Mouse (Mus musculus) limb, embryonic 10.5 days (tissue): Measurements from ENCODE around the gene Tor1aip2. TPM values are rescaled to one million over a fixed set of nuclear protein-coding genes. Genes with fewer than 3 reads are reported as not detected.
A peak's percentile ranks its signal among the peaks of the same experiment; 100 is the strongest.

ENCODE experiments used
- DNase-seq: peaks from one replicate; pipeline ENCODE4 v3.0.0-alpha.2; 2017; ENCODE audit warnings: low spot score
- H3K27ac ChIP-seq: fragments of 300-500 bp; sonication (generic); 2 replicates; pipeline ENCODE4 v1.5.1; 2016; ENCODE audit warnings: mild to moderate bottlenecking
- H3K27me3 ChIP-seq: fragments of 300-500 bp; sonication (generic); 2 replicates; pipeline ENCODE4 v1.6.1; 2016; ENCODE audit warnings: low read depth, mild to moderate bottlenecking; ENCODE audit not compliant: poor library complexity, severe bottlenecking
- H3K36me3 ChIP-seq: fragments of 300-500 bp; sonication (generic); 2 replicates; pipeline ENCODE4 v1.6.1; 2016; ENCODE audit warnings: mild to moderate bottlenecking, moderate library complexity
- H3K4me1 ChIP-seq: fragments of 300-500 bp; sonication (generic); 2 replicates; pipeline ENCODE4 v1.6.1; 2016
- H3K4me3 ChIP-seq: fragments of 300-500 bp; sonication (generic); 2 replicates; pipeline ENCODE4 v1.5.1; 2016; ENCODE audit warnings: mild to moderate bottlenecking, moderate library complexity
- H3K9me3 ChIP-seq: fragments of 300-500 bp; sonication (generic); replicated peaks from 2 replicates; pipeline ENCODE4 v1.6.1; 2016; ENCODE audit warnings: mild to moderate bottlenecking
- WGBS: fragments of 180-500 bp; shearing (Covaris S2); methylation state at CpG from one replicate; pipeline ENCODE4 v1.1.7; 2016; 5-methylcytosine and 5-hydroxymethylcytosine counted together
- polyA plus RNA-seq: library from polyadenylated mRNA; unstranded; fragments of >200 nt; fragmentation: Nextera tagmentation; extraction: Ambion mirVana; gene quantifications from 2 replicates; pipeline ENCODE4 v1.2.1, GENCODE M21; 2016

Gene Tor1aip2
- 114 and 116 TPM in 2 replicates for polyA plus RNA-seq

DNA sequence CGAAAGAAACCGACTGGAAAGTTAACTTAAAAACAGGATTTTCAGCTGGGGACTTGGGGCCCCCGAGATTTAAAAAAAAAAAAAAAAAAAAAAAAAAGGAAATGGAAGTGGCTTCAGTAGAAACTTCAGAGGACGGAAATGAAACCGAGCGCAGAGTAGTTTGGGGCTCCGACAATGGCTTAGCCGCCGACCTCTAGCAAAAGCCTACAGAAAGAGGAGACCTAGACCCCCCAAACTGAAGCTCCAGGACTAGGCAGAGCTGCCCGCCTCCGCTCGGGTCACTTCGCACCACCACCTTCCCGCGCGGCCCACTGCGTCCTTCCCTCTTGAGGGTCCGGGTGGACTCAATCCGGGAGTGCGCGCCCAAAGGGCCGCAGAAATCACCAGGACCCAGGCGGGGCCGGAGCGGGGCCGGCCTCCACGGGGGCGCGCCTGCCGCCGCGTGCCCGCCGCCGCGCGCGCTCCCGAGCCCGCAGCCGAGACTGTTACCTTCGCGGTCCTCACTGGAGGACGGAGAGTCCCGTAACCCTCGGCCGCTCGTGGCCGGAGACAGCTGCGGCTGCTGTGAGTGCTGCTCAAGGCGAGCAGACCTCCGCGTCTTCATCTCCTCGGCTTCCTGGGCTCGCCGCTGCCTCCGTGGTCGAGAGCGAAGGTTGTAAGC, at the start of gene Tor1aip2:
TSS of gene Tor1aip2 (plus strand) at position 135 of the 661 bp plus-strand sequence.
- H3K9me3 ChIP-seq = no peaks in the 10 kb centered on the region
- under 1% methylated on average over 59 of the region's 59 CpGs for WGBS
- H3K27me3 ChIP-seq = no peaks in the 10 kb centered on the region
- peak within 1 kb of the TSS; percentile 73 for H3K4me3 ChIP-seq
- peak; percentile 92 for DNase-seq
- H3K4me1 ChIP-seq = peaks cover 16% of the 10 kb centered on the region
- peak within 1 kb of the TSS; percentile 99 for H3K27ac ChIP-seq
- H3K36me3 ChIP-seq = peaks cover 37% of the 10 kb centered on the region

DNA sequence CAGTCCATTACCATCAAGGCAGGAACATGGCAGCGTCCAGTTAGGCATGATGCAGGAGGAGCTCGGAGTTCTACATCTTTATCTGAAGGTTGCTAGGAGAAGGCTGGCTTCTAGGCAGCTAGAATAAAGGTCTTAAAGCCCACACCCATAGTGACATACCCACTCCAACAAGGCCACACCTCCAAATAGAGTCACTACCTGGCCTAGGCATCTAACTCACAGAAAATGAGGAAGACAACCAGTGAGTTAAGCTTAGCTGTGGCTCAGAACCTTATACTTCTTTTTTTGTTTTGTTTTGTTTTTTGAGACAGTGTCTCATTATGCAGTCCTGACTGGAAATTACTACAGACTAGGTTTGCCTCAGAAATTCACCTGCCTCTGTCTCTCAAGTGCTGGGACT, 47.6 kb upstream of the Tor1aip2 start:
- no peak overlapping the region for H3K27ac ChIP-seq
- no peaks in the 10 kb centered on the region for H3K27me3 ChIP-seq
- 89% methylated on average over 2 of the region's 2 CpGs for WGBS
- no peak overlapping the region for H3K4me3 ChIP-seq
- peaks cover 9% of the 10 kb centered on the region; the same call in 1 of the 2 replicates for H3K4me1 ChIP-seq
- no peak for DNase-seq
- H3K9me3 ChIP-seq = no peaks in the 10 kb centered on the region
- H3K36me3 ChIP-seq = no peaks in the 10 kb centered on the region

DNA sequence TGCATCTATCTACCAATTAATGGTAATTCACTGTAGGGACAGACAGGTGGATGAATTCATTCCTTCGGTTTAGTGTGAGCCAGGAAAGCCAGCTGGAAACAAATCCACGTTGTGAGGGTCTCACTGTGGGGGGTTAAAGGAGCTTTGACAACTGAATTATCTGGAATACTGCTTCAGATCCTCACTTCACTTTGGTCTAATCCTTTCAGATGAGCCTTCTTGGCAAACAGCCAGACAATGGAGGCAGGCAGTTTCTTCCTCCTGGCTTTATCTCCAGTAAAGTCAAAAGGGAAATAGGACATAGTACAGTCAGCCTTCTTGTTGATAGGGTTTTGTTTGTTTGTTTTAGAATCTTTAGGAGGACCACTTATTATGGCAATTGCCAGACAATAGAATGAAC, 45.8 kb upstream of the Tor1aip2 start:
- peaks cover 9% of the 10 kb centered on the region; the same call in 1 of the 2 replicates for H3K4me1 ChIP-seq
- H3K9me3 ChIP-seq = no peaks in the 10 kb centered on the region
- H3K27ac ChIP-seq = no peak overlapping the region
- H3K36me3 ChIP-seq = no peaks in the 10 kb centered on the region
- no peak for DNase-seq
- no peak overlapping the region for H3K4me3 ChIP-seq
- H3K27me3 ChIP-seq = no peaks in the 10 kb centered on the region
- WGBS = 36% methylated on average over 2 of the region's 2 CpGs

DNA sequence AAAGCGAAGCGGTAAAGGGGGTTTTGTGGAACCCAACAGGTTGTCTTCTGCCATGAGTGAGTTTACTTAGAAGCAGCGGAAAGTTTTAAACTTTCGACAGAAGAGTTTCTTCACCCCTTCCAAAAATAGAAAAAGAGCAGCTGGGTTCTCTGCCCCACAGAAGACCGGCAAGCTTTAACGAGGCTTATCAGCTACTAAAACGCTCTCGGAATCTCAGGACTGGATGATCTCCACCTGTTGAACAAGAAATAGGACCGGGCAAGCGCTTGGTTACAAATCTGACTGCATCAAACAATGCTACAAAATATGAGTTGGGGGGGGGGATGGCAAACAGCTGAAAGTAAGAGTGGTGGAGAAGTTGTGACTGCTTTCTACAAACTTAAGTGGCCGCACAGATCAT, 44.8 kb upstream of the Tor1aip2 start:
- H3K27ac ChIP-seq = no peak overlapping the region
- DNase-seq = no peak

DNA sequence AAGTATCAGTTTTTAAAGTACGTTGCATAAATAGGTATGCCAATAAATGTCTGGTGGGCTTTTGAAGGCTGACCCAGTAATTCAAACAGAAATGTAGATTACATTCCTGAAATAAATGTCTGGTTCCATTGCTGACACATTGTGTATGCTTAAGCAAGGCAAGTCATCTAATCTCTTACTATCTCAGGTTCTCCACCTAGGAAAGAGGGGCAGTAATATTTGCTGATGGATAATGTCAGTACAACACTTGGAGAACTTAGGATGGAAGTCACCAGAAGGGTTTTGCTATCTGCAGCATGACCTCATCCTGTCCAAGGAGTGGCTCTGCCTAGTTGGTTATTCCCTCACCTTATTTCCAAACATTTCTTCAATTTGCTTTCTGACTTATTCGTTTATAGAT, 40.7 kb upstream of the Tor1aip2 start:
- Histone ChIP-seq H3K4me3 (no peak overlapping the region), H3K9me3 (no peaks in the 10 kb centered on the region), H3K36me3 (no peaks in the 10 kb centered on the region), H3K27ac (no peak overlapping the region), H3K27me3 (no peaks in the 10 kb centered on the region), H3K4me1 (peaks cover 9% of the 10 kb centered on the region; the same call in 1 of the 2 replicates)
- DNase-seq = no peak
- WGBS = 88% methylated on average over 2 of the region's 2 CpGs

More for the DNA sequence above, 44.8 kb upstream of the Tor1aip2 start:
- Histone ChIP-seq H3K9me3 (no peaks in the 10 kb centered on the region), H3K27me3 (no peaks in the 10 kb centered on the region), H3K36me3 (no peaks in the 10 kb centered on the region), H3K4me3 (no peak overlapping the region), H3K4me1 (peaks cover 9% of the 10 kb centered on the region; the same call in 1 of the 2 replicates)
- WGBS = 68% methylated on average over 11 of the region's 11 CpGs

DNA sequence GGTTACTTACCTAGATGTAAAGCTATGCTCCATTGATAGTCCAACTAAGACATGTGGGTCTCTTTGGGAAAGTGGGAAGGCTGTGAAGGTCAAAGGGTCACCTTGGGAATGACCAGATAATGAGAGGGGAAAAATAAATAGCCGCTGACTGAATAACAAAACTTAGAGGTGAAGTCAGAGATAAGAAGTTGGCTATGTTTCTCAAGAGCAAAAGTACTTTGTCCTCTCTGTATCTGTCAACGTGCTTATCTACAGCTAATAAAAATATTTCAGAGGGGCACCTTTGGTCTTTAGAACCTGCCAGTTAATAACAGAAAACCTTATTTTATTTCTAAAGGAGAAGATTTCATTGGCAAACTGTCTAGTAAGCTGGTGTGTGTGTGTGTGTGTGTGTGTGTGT, 39.6 kb upstream of the Tor1aip2 start:
- 0 out of 2 replicates have a peak, but pooled peaks cover 2% of the 10 kb centered on the region for H3K4me1 ChIP-seq
- H3K9me3 ChIP-seq = no peaks in the 10 kb centered on the region

DNA sequence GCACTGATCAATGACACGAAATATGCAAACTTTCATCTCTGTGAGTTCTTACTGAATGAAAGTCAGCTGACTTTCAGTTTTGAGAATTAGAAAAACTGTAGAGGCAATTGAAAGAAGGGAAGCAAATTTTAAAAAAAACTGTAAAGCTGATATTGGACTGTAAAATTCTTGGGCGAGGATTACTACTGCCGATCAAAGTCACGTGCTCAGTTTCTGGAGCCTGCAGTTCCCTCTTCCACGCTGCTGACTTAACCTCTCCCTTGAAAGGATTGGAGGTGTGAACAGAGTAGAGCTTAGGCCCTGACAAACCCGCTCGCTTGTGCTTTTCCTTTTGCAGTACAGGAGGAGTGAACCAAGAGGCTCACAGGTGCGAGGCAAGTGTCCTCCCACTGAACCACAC, 32.8 kb upstream of the Tor1aip2 start:
- Histone ChIP-seq H3K27me3 (no peaks in the 10 kb centered on the region), H3K9me3 (no peaks in the 10 kb centered on the region), H3K36me3 (peaks cover 36% of the 10 kb centered on the region), H3K27ac (no peak overlapping the region), H3K4me1 (no peaks in the 10 kb centered on the region), H3K4me3 (no peak overlapping the region)
- no peak for DNase-seq
- WGBS = 89% methylated on average over 8 of the region's 8 CpGs

More for the DNA sequence above, 39.6 kb upstream of the Tor1aip2 start:
- 83% methylated on average over 2 of the region's 2 CpGs for WGBS
- H3K4me3 ChIP-seq = no peak overlapping the region
- no peaks in the 10 kb centered on the region for H3K27me3 ChIP-seq
- no peak overlapping the region for H3K27ac ChIP-seq
- no peak for DNase-seq
- no peaks in the 10 kb centered on the region for H3K36me3 ChIP-seq

DNA sequence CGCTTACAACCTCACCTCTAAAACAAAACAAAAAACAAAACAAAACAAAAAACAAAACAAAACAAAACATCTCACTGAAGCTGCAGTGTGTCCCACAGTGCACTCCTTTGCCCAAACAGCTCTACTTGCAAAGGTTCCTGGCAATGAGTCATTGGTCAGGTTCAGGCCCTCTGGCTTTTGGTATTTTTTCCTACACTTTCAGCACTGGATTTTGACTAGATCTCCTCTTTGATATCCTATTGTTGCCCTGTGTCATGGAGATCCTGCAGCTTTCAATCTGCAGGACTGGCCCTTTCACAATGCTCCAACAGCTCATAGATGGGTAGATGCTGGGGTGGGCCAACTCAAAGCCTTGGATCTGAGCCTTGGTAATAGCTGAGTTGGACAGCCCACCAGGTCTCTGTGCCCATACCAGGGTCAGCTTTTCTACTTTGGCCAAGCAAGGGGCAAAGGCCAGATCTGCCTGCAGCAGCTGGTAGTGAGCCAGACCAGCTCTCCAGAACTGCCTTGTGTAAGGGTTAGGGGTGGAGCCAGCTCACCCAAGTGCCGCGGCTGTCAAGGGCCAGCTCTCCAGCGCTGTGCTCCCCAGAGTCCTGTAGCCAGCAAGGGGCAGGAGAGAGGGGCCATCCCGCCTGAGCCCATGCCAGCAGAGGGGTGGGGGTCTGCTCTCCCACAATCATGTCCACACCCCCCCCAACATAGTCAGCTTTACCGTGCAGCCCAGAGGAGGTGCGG, 31.8 kb upstream of the Tor1aip2 start:
- Histone ChIP-seq H3K36me3 (peaks cover 43% of the 10 kb centered on the region), H3K27ac (no peak overlapping the region), H3K9me3 (no peaks in the 10 kb centered on the region), H3K4me3 (no peak overlapping the region), H3K27me3 (no peaks in the 10 kb centered on the region), H3K4me1 (no peaks in the 10 kb centered on the region)
- WGBS = 93% methylated on average over 7 of the region's 7 CpGs
- no peak for DNase-seq

DNA sequence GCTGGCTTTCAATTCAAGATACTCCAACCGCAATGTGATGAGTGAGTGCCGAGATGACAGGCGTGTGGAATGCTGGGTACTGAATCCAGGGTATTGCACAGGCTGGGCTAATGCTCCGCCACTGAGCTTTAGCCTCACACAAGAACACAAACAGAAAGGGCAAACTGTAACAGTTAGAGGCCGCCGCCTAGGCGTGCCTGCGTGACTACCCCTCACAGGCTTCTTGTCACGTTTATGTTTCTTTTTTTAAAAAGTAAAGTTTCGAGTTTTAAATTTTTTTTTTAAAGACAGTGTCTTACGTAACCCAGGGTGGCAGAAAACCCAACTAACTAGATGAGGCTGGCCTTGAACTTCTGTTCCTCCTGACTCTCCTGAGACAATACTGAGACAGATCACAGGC, 29.3 kb upstream of the Tor1aip2 start:
- Histone ChIP-seq H3K4me1 (no peaks in the 10 kb centered on the region), H3K36me3 (peaks cover 64% of the 10 kb centered on the region)

DNA sequence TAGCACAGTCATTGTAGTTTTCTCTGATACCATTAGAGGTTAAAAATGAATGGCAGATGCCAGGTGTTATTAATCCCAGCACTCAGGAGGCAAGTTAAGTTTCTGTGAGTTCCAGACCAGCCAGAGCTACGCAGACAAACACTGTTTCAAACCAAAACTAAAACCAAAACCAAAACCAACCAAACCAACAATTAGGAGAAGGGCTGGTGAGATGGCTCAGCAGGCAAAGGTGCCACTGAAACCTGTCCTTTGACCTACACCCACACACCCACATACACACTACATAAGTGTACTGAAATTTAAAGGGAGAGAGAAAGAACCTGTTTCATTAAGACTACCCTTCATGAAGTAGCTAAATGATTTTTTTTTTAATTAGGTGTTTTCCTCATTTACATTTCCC, 26.2 kb upstream of the Tor1aip2 start:
- H3K36me3 ChIP-seq = peaks cover 86% of the 10 kb centered on the region

More for the DNA sequence above, 29.3 kb upstream of the Tor1aip2 start:
- no peak for DNase-seq
- H3K4me3 ChIP-seq = no peak overlapping the region
- 93% methylated on average over 11 of the region's 11 CpGs for WGBS
- H3K27ac ChIP-seq = no peak overlapping the region
- H3K9me3 ChIP-seq = no peaks in the 10 kb centered on the region
- no peaks in the 10 kb centered on the region for H3K27me3 ChIP-seq

DNA sequence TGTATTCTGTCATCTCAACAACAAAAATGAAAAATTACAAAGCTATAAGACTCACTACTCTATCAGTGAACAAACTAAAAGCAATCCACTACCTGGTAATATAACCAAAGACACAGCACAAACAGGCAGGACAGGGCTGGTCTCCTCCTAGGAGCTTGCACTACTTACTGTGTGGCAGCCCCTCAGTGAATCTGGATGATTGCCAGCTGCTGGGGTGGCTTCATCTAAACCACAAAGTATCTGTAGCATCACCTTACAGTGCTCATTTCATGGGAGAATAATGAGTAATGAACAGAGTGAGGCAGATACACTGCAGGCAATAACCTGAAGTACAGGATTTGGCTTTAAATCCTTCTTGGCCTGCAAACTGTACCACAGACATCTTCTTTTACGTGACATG, 15.4 kb upstream of the Tor1aip2 start:
- Histone ChIP-seq H3K36me3 (peaks cover 91% of the 10 kb centered on the region), H3K4me1 (no peaks in the 10 kb centered on the region), H3K9me3 (no peaks in the 10 kb centered on the region), H3K27ac (no peak overlapping the region), H3K4me3 (no peak overlapping the region), H3K27me3 (no peaks in the 10 kb centered on the region)
- WGBS = 87% methylated on average over 1 of the region's 1 CpGs
- no peak for DNase-seq

More for the DNA sequence above, 26.2 kb upstream of the Tor1aip2 start:
- Histone ChIP-seq H3K27ac (no peak overlapping the region), H3K4me1 (no peaks in the 10 kb centered on the region), H3K9me3 (no peaks in the 10 kb centered on the region), H3K4me3 (no peak overlapping the region), H3K27me3 (no peaks in the 10 kb centered on the region)
- WGBS = 94% methylated on average over 1 of the region's 1 CpGs
- no peak for DNase-seq

DNA sequence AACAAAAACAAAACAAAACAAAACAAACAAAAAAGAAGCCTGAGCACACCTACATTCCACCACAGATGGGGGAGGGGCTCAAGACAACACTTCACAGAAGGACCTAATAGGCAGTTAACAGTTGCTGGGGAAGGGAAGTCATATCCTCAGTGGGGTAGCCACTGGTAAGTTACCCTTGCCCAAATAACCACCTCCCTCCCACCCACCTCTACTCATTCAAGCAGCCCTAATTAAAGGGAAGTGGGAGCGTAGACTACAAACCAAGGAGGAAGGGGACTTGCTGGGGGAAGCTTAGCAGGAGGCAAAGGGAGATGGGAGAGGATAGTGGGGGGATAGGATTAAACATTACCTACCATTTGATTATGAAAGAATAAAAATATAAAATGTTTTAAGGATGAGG, 14.8 kb upstream of the Tor1aip2 start:
- H3K4me3 ChIP-seq = no peak overlapping the region
- WGBS = 95% methylated on average over 1 of the region's 1 CpGs
- H3K9me3 ChIP-seq = no peaks in the 10 kb centered on the region
- H3K27ac ChIP-seq = no peak overlapping the region
- no peak for DNase-seq
- H3K27me3 ChIP-seq = no peaks in the 10 kb centered on the region
- peaks cover 90% of the 10 kb centered on the region for H3K36me3 ChIP-seq
- H3K4me1 ChIP-seq = no peaks in the 10 kb centered on the region

DNA sequence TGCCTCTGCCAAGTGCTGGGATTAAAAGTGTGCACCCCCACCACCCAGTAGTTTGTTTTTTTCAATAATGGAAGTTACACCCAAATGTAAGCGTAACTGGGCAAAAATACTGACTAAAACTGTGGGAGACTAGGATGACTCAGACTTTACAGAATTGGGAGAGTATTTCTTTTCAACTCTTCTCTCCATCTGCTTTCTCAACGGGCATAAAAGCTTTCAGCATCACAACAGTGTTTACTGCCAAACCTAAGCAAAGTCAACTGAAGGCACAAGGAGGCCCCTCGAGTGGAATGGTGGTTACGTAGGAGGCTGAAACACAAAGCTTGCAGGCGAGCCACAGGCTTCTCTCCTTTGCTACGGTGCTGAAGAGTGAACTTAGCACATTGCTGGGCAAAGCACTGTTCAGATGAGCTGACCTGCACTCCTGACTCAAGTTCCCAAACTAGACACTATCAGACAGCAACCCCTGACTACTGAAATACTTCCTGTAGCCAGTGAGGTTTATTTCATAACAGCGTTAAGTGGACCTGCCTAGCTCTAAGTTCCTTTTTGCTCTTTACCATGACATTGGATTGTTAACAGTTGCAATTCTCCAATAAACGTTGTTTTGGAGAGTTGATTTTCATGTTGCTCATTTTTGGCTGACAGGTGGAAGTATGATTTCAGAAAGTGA, 10.2 kb upstream of the Tor1aip2 start:
- 83% methylated on average over 8 of the region's 8 CpGs for WGBS
- H3K4me1 ChIP-seq = no peaks in the 10 kb centered on the region
- no peaks in the 10 kb centered on the region for H3K9me3 ChIP-seq
- peaks cover 88% of the 10 kb centered on the region for H3K36me3 ChIP-seq
- no peaks in the 10 kb centered on the region for H3K27me3 ChIP-seq
- H3K4me3 ChIP-seq = no peak overlapping the region
- no peak overlapping the region for H3K27ac ChIP-seq
- DNase-seq = no peak
